Mouse (Mus musculus): ENCODE measurements around the gene Frmd4b. TPM values are rescaled to one million over a fixed set of nuclear protein-coding genes. Genes with fewer than 3 reads are reported as not detected.

Gene Frmd4b
- polyA plus RNA-seq, 1 experiment = 22.3 TPM

DNA sequence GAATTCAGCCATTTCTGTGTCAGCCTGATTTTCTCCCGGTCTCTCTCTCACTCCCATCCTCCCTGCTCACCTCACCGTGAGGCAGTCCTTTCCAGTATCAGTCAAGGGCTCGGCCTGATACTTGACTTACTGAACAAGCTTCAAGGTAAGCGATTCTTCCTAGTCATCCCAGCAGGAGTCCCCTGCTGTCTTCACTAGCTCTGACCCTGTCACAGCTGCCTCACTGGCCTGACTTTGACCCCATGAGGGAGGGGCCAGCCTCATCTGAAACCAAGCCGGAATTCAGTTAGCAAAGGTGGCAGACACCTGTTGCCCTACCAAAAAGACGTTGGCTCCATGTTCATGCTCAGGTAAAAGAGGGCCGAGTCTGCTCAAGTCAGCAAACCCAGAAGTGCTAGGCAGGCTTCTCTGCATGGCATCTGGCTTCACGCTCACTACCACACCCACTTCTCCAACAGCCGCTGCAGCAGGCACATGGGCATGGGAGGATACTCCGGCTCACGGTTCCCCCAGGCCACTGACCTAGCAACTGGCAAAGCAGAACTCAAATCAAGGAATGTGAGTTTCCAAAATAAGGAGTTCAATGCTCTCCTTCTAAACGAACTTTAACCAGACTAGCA, 99.6 kb downstream of the Frmd4b start:
- WGBS = 53% methylated on average over 12 of the region's 12 CpGs
- Histone ChIP-seq H3K4me3 (replicated peaks; ENCODE audit: extremely low read depth, low read depth, low read length) (no peak overlapping the region), H3K4me1 (ENCODE audit: control insufficient read depth, insufficient read depth, low read length) (peaks cover 4% of the 10 kb centered on the region; the same call in 1 of the 2 replicates)
- no peak for DNase-seq
- TF ChIP-seq POLR2A (IDR thresholded peaks at IDR 0.05; ENCODE audit: borderline replicate concordance, extremely low read depth, low read depth, low read length) (no peak), CTCF (IDR thresholded peaks at IDR 0.05; ENCODE audit: insufficient read depth, low read length) (no peak)

GRCm38 (mm10) chr6:97516941-97517340, 100.4 kb downstream of the Frmd4b start:
- no peak overlapping the region for H3K4me3 ChIP-seq (replicated peaks; ENCODE audit: extremely low read depth, low read depth, low read length)
- peaks cover 4% of the 10 kb centered on the region; the same call in 1 of the 2 replicates for H3K4me1 ChIP-seq (ENCODE audit: control insufficient read depth, insufficient read depth, low read length)
- no peak for DNase-seq
- TF ChIP-seq CTCF (IDR thresholded peaks at IDR 0.05; ENCODE audit: insufficient read depth, low read length) (no peak), POLR2A (IDR thresholded peaks at IDR 0.05; ENCODE audit: borderline replicate concordance, extremely low read depth, low read depth, low read length) (no peak)
- WGBS = 93% methylated on average over 5 of the region's 5 CpGs

GRCm38 (mm10) chr6:97510771-97511170, 106.6 kb downstream of the Frmd4b start:
- no peak for DNase-seq
- TF ChIP-seq CTCF (IDR thresholded peaks at IDR 0.05; ENCODE audit: insufficient read depth, low read length) (no peak), POLR2A (IDR thresholded peaks at IDR 0.05; ENCODE audit: borderline replicate concordance, extremely low read depth, low read depth, low read length) (no peak)
- Histone ChIP-seq H3K4me1 (ENCODE audit: control insufficient read depth, insufficient read depth, low read length) (peaks cover 14% of the 10 kb centered on the region), H3K4me3 (replicated peaks; ENCODE audit: extremely low read depth, low read depth, low read length) (no peak overlapping the region)
- 43% methylated on average over 8 of the region's 8 CpGs for WGBS

DNA sequence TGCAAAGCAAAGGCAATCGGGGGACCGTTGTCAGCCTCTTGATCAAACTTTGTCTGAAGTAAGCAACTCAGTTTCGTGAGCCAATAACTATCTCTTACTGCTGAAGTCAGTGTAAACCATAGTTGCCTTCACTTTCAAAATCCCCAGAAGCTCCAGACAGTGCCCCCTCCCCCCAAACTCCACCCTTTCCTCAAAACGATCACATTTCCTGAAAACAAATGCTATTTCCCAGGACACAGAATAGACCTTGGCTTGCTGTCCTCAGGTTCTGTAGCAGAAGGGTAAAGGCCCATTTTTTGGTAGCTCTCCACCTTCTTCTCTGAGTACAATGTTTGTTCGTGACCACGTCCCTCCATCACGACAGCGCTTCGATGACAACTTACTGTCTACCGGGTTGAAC, 107.9 kb downstream of the Frmd4b start:
- TF ChIP-seq POLR2A (IDR thresholded peaks at IDR 0.05; ENCODE audit: borderline replicate concordance, extremely low read depth, low read depth, low read length) = no peak; the same call in 1 of the 2 replicates
- no peak for TF ChIP-seq CTCF (IDR thresholded peaks at IDR 0.05; ENCODE audit: insufficient read depth, low read length)
- DNase-seq = no peak
- peak overlapping the region; percentile 28 for H3K4me3 ChIP-seq (replicated peaks; ENCODE audit: extremely low read depth, low read depth, low read length)
- WGBS = 61% methylated on average over 10 of the region's 10 CpGs
- peaks cover 14% of the 10 kb centered on the region for H3K4me1 ChIP-seq (ENCODE audit: control insufficient read depth, insufficient read depth, low read length)

GRCm38 (mm10) chr6:97508480-97508879, 108.9 kb downstream of the Frmd4b start:
- H3K4me1 ChIP-seq (ENCODE audit: control insufficient read depth, insufficient read depth, low read length) = peaks cover 14% of the 10 kb centered on the region
- TF ChIP-seq POLR2A (IDR thresholded peaks at IDR 0.05; ENCODE audit: borderline replicate concordance, extremely low read depth, low read depth, low read length) (no peak), CTCF (IDR thresholded peaks at IDR 0.05; ENCODE audit: insufficient read depth, low read length) (no peak)
- no peak overlapping the region for H3K4me3 ChIP-seq (replicated peaks; ENCODE audit: extremely low read depth, low read depth, low read length)
- no peak for DNase-seq
- WGBS = 73% methylated on average over 6 of the region's 6 CpGs

DNA sequence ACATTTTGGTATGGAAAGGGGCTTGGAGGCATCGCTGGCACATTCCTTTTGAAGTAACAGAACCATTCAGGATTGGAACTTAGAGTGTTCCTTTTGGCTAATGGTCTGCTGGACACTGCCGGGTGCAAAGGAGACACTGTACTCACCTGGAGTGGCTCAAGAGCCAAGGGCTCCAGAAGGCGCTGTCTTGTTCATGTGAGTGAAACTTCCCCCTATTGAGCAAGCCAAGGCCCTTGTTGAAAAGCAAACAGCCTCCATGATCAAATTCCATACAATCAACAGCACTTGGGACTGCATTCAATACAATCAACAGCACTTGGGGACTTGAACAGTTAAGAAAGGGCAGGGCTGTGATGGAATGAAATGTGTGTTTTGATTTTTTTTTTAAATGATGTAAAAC, 109.4 kb downstream of the Frmd4b start:
- DNase-seq = peak; percentile 18
- H3K4me1 ChIP-seq (ENCODE audit: control insufficient read depth, insufficient read depth, low read length) = peaks cover 14% of the 10 kb centered on the region
- TF ChIP-seq CTCF (IDR thresholded peaks at IDR 0.05; ENCODE audit: insufficient read depth, low read length) (no peak), POLR2A (IDR thresholded peaks at IDR 0.05; ENCODE audit: borderline replicate concordance, extremely low read depth, low read depth, low read length) (no peak)
- no peak overlapping the region for H3K4me3 ChIP-seq (replicated peaks; ENCODE audit: extremely low read depth, low read depth, low read length)
- 70% methylated on average over 3 of the region's 3 CpGs for WGBS

DNA sequence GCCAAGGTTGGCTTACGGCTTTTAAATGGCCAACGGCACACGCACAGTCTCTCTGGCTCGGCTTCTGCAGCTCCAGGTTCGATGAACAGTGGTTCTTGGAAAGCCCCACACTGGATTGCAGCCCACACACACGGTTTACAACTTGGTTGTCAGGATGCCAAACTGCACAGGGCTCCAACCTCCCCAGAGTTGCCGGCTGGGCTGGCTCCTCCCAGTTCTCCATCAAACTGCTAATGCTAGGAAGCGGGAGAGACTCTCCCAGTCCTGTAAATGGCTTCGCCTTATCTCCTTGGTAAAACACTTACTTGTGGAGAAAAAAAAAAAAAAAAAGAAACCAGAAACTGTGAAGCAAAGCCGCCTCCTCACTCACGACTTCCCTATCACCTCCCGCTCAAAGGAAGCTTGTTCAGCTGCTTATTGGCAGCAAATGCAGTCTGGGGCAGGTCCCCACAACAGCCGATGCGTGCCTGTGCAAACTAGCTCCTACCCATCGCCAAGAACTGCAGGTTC, 111.1 kb downstream of the Frmd4b start:
- 4% methylated on average over 15 of the region's 15 CpGs for WGBS
- H3K4me3 ChIP-seq (replicated peaks; ENCODE audit: extremely low read depth, low read depth, low read length) = no peak overlapping the region
- TF ChIP-seq CTCF (IDR thresholded peaks at IDR 0.05; ENCODE audit: insufficient read depth, low read length) (no peak), POLR2A (IDR thresholded peaks at IDR 0.05; ENCODE audit: borderline replicate concordance, extremely low read depth, low read depth, low read length) (no peak)
- peaks cover 14% of the 10 kb centered on the region for H3K4me1 ChIP-seq (ENCODE audit: control insufficient read depth, insufficient read depth, low read length)
- peak; percentile 50 for DNase-seq

- 57% methylated on average over 5 of the region's 5 CpGs for WGBS
Observed at GRCm38 (mm10) chr6:97504673-97505072, 112.7 kb downstream of the Frmd4b start.

GRCm38 (mm10) chr6:97501000-97501399, 116.3 kb downstream of the Frmd4b start:
- H3K4me3 ChIP-seq (replicated peaks; ENCODE audit: extremely low read depth, low read depth, low read length) = no peak overlapping the region
- no peak for DNase-seq
- 84% methylated on average over 7 of the region's 7 CpGs for WGBS
- TF ChIP-seq POLR2A (IDR thresholded peaks at IDR 0.05; ENCODE audit: borderline replicate concordance, extremely low read depth, low read depth, low read length) (no peak), CTCF (IDR thresholded peaks at IDR 0.05; ENCODE audit: insufficient read depth, low read length) (no peak)
- no peaks in the 10 kb centered on the region for H3K4me1 ChIP-seq (ENCODE audit: control insufficient read depth, insufficient read depth, low read length)

More at GRCm38 (mm10) chr6:97504673-97505072, 112.7 kb downstream of the Frmd4b start:
- Histone ChIP-seq H3K4me3 (replicated peaks; ENCODE audit: extremely low read depth, low read depth, low read length) (no peak overlapping the region), H3K4me1 (ENCODE audit: control insufficient read depth, insufficient read depth, low read length) (peaks cover 10% of the 10 kb centered on the region)
- no peak for DNase-seq
- TF ChIP-seq CTCF (IDR thresholded peaks at IDR 0.05; ENCODE audit: insufficient read depth, low read length) = no peak
- TF ChIP-seq POLR2A (IDR thresholded peaks at IDR 0.05; ENCODE audit: borderline replicate concordance, extremely low read depth, low read depth, low read length) = no peak

- 86% methylated on average over 6 of the region's 6 CpGs for WGBS
- Histone ChIP-seq H3K4me1 (ENCODE audit: control insufficient read depth, insufficient read depth, low read length) (no peaks in the 10 kb centered on the region), H3K4me3 (replicated peaks; ENCODE audit: extremely low read depth, low read depth, low read length) (no peak overlapping the region)
- DNase-seq = no peak
- TF ChIP-seq CTCF (IDR thresholded peaks at IDR 0.05; ENCODE audit: insufficient read depth, low read length) = no peak
- no peak for TF ChIP-seq POLR2A (IDR thresholded peaks at IDR 0.05; ENCODE audit: borderline replicate concordance, extremely low read depth, low read depth, low read length)
Observed at GRCm38 (mm10) chr6:97500246-97500645, 117.1 kb downstream of the Frmd4b start.
